Mouse (Mus musculus) heart, postnatal 4 days (tissue): ENCODE data around the gene Isg20l2. TPM values are rescaled to one million over a fixed set of nuclear protein-coding genes. Genes with fewer than 3 reads are reported as not detected.
"Not testable (repeated sequence)": the region's sequence is repeated elsewhere in the genome, so short reads cannot be mapped to it uniquely, and the experiment has no call there.

Experiments
- DNase-seq: peaks from one replicate; pipeline ENCODE4 v3.0.0; 2021
- total RNA-seq, 2 experiments: library from RNA; stranded (reverse); gene quantifications; 2 replicates each; pipeline ENCODE4 v1.2.3; 2021

Isg20l2 gene
- total RNA-seq: 10 to 100 TPM; 20.1 to 21.2 TPM

GRCm38 (mm10) chr3:87930078-87930795 lies at the start of gene Isg20l2, which contains the start of gene Rrnad1:
Gene Isg20l2, plus strand, starts transcription at chr3:87930314.
Gene Rrnad1, minus strand, starts transcription at chr3:87930717.
- peak; percentile 97 for DNase-seq

DNA sequence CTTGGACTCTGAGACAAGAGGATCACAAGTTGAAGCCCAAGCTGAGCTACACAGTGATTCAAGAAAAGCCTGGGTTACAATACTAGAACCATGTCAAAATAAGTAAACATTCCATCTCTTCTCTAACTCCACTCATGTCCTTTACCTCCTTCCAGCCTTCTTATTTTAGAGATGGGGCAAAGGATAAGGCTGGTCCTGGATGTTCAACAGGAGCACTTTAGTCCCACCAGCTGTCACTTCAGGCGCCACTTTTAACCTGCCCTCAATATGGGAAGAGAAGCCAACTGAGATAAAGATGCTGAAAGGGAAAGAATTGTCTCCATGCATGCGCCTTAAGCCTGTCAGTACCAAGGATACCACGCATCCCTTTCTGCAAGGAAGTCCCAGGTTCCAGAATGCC lies 45.8 kb upstream of the Isg20l2 start:
- DNase-seq: no peak

- DNase-seq: peak; percentile 48
Measured at GRCm38 (mm10) chr3:87884708-87885251, 45.3 kb upstream of the Isg20l2 start.

- peak; percentile 89 for DNase-seq
Measured at GRCm38 (mm10) chr3:87885281-87886003, 44.7 kb upstream of the Isg20l2 start, which contains the start of gene Prcc. Gene Prcc, minus strand, starts transcription at chr3:87885608.

GRCm38 (mm10) chr3:87886004-87886365 lies 44.1 kb upstream of the Isg20l2 start:
- DNase-seq: peak; percentile 56

DNA sequence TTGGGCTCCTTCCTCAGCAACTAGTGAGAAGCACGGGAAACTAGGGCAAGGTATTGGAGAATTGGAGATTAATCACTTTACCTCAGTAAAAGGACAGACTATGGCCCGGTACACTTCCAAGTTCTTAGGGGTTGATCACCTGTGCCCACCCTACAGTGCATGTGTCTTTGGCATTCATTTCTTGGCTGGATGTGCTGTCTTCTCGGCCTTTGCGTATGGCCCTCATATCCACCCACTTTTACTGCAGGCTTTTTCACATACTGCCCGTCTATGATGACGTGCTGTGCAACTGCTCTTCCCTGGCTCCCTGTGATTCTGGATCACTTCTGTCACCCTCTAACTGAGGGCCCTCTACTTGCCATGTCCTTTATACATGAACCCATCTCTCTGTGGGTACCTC lies 43.7 kb upstream of the Isg20l2 start:
- no peak for DNase-seq

GRCm38 (mm10) chr3:87887400-87887799 lies 42.7 kb upstream of the Isg20l2 start:
- DNase-seq: not testable (repeated sequence)

DNA sequence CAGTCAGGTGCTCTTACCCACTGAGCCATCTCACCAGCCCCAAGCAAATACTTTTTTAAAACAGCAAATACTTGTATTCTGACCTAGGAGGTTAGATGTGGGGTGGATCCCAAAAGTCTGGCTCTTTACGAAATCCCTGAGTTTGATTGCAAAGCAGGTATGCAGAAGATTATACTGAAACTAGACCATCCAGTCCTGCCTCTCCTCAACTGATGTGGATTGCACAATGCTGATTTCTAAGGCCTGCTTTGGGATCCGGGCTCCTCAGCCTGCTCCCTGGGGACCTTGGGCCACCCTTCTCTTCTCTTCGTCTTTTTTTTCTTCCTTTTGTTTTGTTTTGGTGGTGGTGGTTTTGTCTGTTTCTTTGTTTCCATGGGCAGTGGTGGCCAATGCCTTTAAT lies 38.6 kb upstream of the Isg20l2 start:
- no peak for DNase-seq

DNA sequence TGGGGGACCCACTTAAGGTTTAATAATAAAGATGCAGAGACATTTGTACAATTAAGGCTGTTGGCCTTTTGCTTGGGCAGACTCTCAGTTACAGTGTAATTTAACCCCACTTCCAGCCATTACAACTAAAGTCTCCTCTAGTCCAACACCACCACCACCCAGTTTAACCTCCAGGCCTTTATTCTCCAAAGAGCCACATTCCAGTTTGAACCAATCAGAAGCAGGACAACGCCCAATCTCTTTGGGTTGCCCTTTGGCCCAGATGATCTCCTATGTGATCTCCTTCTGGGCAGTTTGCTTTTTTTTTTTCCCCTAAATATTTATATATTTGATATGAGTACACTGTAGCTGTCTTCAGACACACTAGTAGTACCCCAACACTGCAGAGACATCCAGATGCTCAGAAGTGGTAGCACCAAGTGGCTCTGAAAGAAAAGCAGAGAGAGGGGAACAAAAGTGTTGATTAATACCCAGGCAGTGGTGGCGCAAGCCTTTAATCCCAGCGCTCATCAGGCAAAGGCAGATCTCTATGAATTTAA lies 36.7 kb upstream of the Isg20l2 start:
- DNase-seq: no peak

GRCm38 (mm10) chr3:87899266-87899665 lies 30.8 kb upstream of the Isg20l2 start:
- no peak for DNase-seq

GRCm38 (mm10) chr3:87899776-87900175 lies 30.3 kb upstream of the Isg20l2 start:
- no peak for DNase-seq

DNA sequence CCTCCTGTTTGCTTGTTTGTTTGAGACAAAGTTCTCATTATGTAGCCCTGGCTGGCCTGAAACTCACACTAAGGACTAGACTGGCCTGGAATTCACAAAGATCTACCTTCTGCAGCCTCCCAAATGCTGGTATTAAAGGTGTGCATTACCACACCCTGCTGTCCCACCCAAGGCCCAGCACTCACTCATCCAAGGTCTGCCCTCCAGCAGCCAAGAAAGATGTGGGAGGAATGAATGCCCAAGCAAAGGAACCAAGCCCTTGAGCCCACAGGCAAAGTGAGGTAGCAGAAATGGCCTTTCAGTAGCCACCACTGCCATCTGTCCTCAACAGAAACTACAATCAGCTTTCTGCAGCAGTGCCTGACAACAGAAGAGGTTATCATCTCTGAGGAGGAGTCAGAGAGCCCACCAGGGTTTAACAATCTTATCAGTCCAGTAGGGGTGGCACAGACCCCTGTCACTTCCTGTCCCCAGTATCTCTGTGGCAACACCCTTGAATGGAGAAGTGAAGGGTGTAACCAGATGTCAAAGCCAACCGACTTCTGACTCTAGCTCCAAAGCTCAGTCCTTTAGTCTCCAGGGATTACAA lies 29.0 kb upstream of the Isg20l2 start:
- DNase-seq: no peak

- not testable (repeated sequence) for DNase-seq
Measured at GRCm38 (mm10) chr3:87901959-87902358, 28.2 kb upstream of the Isg20l2 start.

GRCm38 (mm10) chr3:87903821-87904220 lies 26.3 kb upstream of the Isg20l2 start:
- DNase-seq: no peak

DNA sequence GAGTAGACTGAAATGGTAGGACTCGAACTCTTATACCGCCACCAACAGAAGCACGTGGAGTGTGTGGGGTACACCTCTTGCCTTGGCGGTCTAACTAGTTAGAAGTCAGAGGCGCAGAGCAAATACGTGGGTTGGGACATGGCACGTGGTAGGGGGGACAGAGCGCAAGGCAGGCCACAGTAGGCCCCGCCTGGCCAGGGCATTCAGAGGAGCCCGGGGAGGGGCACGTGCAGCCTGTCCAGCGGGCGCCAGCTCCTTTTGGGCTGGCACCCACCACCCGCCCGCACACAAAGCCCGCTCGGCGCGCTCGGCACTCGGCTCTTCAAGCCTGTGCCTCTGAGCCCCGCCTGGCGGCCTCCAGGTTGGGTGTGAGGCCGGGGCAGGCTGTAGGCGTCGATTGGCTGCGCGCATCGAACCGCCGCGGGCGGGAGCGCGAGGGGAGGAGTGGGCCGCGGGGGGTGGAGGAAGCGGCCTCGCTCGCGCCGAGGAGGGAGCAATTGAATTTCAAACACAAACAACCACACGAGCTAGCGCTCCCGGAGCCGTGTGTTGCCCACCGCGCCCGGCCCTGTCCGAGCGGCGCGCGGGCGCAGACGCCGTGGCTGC lies 24.1 kb upstream of the Isg20l2 start, which contains the start of gene Hdgf:
Gene Hdgf (plus strand): TSS at position 442 of the 606 bp plus-strand sequence.
- DNase-seq: peak; percentile 95

- DNase-seq: peak; percentile 56
Measured at GRCm38 (mm10) chr3:87906601-87906980, 23.5 kb upstream of the Isg20l2 start.

DNA sequence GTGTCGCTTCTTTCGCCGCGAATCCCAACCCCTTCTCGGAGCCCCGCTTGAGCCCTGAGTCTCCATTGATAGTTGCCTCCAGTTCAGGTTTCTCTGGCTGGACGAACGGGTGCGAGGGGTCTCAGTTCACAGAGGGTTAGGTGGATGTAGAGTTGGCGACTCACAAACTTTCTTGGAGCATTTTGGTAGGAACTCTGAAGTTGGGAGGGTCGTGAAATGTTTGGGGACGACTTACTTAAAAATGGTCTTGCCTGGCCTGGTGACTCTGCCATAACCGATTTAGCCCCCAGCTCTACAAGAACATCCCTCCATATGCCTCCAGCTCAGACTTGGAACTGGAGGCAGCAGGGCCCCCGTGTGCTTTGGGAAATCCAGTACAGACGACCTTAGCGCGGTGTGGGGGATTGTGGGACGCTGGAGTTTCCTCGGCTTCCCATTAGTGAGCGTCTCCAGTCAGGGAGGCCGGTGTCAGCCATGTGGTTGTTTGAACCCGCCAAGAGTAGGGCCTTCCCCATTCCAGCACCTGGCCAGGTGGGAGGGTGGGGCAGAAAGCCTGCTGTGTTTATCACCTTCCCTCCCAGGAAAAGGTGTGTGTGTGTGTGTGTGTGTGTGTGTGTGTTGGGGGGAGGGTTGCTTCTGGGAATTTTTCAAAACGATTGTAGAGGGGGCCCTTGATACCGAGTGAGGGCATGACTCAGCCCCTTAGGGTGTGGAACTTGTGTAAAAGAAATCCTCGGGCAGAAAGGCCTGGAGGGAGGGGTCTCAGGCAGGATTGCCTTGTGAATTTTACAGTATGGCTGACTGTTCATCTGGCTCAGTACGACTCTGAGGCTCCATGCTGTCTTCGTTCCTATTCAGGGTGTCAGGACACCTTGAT lies 22.9 kb upstream of the Isg20l2 start:
- peak; percentile 52 for DNase-seq

DNA sequence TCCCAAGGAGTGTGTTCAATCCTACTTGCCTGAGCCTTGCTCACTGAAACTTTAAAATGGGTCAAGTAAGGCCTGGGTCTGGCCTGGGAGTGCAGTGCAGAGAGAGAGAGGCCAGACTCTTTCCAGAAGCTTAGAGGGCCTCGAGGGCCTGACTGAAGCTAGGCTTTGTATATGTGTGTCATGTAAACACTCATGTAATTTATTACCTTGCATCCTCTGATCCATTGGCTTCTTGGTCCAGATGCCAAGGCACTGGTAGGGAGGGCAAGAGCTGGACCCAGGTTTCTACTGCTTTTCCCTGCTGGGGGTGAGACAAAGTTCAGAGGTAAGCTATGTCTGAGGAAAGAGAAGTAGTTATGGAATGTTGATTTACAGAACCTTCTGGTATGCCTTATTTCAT lies 22.2 kb upstream of the Isg20l2 start:
- no peak for DNase-seq

GRCm38 (mm10) chr3:87909381-87909780 lies 20.7 kb upstream of the Isg20l2 start:
- DNase-seq: no peak

GRCm38 (mm10) chr3:87909874-87910273 lies 20.2 kb upstream of the Isg20l2 start:
- no peak for DNase-seq

DNA sequence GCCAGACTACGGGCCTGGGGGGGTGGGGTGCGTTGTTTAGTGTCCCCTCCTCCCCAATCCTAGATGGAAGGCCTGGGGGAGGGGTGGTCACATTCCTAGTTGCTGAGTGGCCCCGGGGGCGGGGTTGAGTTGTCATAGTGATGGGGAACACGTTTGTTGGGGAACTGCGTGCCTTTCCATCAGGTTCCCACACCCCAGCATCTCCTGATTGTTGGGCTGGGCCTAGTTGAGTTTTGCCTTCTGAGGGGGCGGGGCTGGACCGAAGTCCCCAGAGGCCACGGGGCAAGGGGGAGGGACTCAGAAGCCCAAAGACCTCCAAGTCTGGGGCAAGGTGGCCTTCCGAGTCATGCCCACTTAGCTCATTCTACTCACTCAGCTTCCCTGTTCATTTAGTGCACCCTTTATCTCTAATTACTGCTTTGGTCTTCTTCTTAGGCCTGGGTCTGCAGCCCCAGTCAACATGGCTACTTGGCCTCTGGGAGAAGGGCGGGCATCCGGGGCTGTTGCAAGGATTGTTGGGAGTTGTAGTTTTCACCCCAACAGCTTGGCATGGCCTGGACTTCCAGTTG lies 19.5 kb upstream of the Isg20l2 start:
- peak; percentile 92 for DNase-seq
